Mouse (Mus musculus) gonadal fat pad, adult 2 months (tissue): Measurements from ENCODE around the gene Usp54. TPM values are rescaled to one million over a fixed set of nuclear protein-coding genes. Genes with fewer than 3 reads are reported as not detected.

Experiments used
- DNase-seq: peaks from one replicate; pipeline ENCODE4 v3.0.0-alpha.2; 2012; ENCODE audit warnings: low read depth
- polyA plus RNA-seq: library from polyadenylated mRNA; depleted of rRNA; stranded (reverse); fragments of >200 nt; gene quantifications from 2 replicates; pipeline ENCODE4 v1.2.3, GENCODE M21; 2012; rRNA removed

The Usp54 gene
- polyA plus RNA-seq, 1 experiment, result 13.0 TPM

DNA sequence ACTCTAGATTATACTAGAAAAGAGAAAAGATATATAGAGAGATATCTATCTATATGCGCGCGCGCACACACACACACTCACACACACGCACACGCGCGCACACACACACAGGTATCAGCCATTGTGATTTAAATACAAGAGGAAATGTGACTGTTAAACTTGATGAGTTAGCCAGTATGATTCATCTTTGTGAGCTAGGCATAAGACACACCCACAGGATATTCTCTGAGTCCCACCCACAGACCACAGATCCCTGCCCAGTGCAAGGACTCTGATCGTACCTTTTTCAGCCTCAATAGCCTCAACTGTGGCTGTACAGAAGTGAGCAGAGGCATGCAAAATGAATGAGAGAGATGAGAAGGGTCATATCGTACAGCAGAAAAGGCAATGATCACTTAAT is 137.9 kb downstream of the Usp54 start:
- DNase-seq, result no peak

DNA sequence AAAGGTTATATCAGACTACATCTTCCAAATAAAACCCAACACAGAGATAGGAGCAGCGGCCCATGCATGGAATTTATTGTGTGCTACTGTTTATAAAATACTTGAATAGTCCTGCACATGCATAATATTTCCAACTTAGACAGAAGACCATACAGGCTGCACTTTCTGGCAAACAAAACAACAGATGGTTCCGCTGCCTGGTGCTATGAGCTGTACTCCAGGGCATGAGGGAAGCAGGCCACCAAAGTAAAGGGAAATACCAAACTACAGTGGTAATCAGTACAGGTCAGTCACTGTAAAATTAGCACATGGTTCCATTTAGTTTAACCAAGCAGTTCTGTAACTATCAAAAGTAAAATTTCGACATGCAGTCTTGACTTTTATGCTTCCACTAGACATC is 140.9 kb downstream of the Usp54 start:
- DNase-seq, result no peak

Other genes with a start within 250 kb of the Usp54 start
- gene Mrps16, start 247.4 kb downstream of the Usp54 start, polyA plus RNA-seq, result 42.5 and 48.5 TPM in 2 replicates
- gene Cfap70, start 188.8 kb downstream of the Usp54 start, polyA plus RNA-seq, result 0.78 and 0.85 TPM in 2 replicates
- gene Anxa7, start 160.9 kb downstream of the Usp54 start, polyA plus RNA-seq, result 72.9 and 87.9 TPM in 2 replicates
- gene Mss51, start 144.2 kb downstream of the Usp54 start, polyA plus RNA-seq, result 0.57 and 0.90 TPM in 2 replicates
- 13.9 and 16.8 TPM in 2 replicates for gene Ppp3cb, start 94.5 kb downstream of the Usp54 start, polyA plus RNA-seq
- 1.1 and 1.6 TPM in 2 replicates for gene Myoz1, start 15.5 kb upstream of the Usp54 start, polyA plus RNA-seq
- gene Synpo2l, start 27.3 kb upstream of the Usp54 start, polyA plus RNA-seq, result 0.43 and 0.49 TPM in 2 replicates
- 160 and 173 TPM in 2 replicates for gene Sec24c, start 33.2 kb upstream of the Usp54 start, polyA plus RNA-seq
- 13.0 and 15.5 TPM in 2 replicates for gene Fut11, start 53.9 kb upstream of the Usp54 start, polyA plus RNA-seq
- 32.0 and 32.1 TPM in 2 replicates for gene Chchd1, start 61.9 kb upstream of the Usp54 start, polyA plus RNA-seq
- gene Zswim8, start 66.5 kb upstream of the Usp54 start, polyA plus RNA-seq, result 177 and 198 TPM in 2 replicates
- 55.9 and 56.1 TPM in 2 replicates for gene Ndst2, start 93.5 kb upstream of the Usp54 start, polyA plus RNA-seq
- gene Camk2g, start 153.0 kb upstream of the Usp54 start, polyA plus RNA-seq, result 38.5 and 43.3 TPM in 2 replicates
- 25.6 and 29.9 TPM in 2 replicates for gene Plau, start 195.6 kb upstream of the Usp54 start, polyA plus RNA-seq